Comparison of ENCODE assay signal across 14 mouse cellular contexts in the genomic region with DNA sequence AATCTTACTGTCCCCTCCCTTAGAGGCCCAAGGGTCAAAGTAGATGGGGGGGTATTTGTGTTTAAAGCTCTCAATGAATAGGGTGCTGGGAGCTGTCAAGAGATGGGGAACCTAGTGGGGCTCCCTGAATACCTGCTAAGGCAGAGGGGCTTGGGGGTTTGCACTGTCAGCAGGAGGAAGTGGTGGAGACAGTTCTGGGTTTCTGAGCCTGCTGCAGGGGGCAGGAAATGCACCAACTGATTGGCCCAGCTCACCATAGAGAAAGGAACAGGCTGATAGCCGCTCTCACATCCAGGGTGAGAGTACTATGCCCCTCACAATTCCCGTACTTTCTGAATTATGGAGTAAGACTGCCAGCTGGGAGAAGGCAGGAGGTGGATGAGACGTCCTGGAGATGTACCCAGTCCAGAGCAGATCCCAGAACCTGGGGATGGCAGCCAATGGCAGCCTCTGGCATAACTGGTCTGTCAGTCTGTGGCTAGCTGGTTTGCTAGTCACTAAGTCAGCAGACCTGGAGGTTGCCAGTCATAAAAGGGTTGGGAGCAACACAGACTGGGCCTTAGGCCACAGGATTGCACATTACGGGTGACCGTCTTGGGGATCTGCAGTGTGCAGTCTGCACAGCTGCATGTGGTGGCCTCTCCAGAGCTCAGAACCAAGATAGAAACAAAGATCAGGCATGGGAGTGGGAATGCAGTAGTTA. TPM values are rescaled to one million over a fixed set of nuclear protein-coding genes. Genes with fewer than 3 reads are reported as not detected.
DNase-seq lines count a peak whose midpoint lies in the region; ATAC-seq and TF ChIP-seq lines count a peak whose summit lies in the region.
"Had no signal": no experiment of that assay in that cellular context is flagged by ENCODE, and none has a peak within 500 bp of the region (broad histone marks: within the 10 kb centered on the region; RNA-seq: fewer than 3 reads in every experiment).

No protein-coding gene starts in this region.

- no peak for TF ChIP-seq CTCF in liver, adult 2 months (IDR thresholded peaks at IDR 0.05; ENCODE audit: low read depth, low read length)

- no peaks in the 10 kb centered on the region for H3K9me3 ChIP-seq in liver, embryonic 13.5 days (replicated peaks)
- H3K9me3 ChIP-seq: embryonic facial prominence, embryonic 10.5 days; forebrain, embryonic 10.5 days had no signal

- 77% methylated on average over 5 of the region's 5 CpGs for WGBS in liver, adult 2 months
- WGBS in liver, embryonic 13.5 days (ENCODE audit: insufficient replicate concordance): 33% methylated on average over 5 of the region's 5 CpGs

- DNase-seq in adrenal gland, postnatal 10 days: peak; percentile 37
- no peak for DNase-seq in adrenal gland, postnatal 4 days (ENCODE audit: low spot score in 2 of 2)
- no peak for DNase-seq in liver, adult 2 months (ENCODE audit: extremely low read depth, low read depth, low spot score)
- no peak for DNase-seq in liver
- no peak for DNase-seq in liver, embryonic 13.5 days
- DNase-seq in thymus, postnatal 36 days: peak; percentile 57 to 71
- DNase-seq in natural killer cell, adult 2 months (ENCODE audit: low spot score in 2 of 2): no peak
- no peak for DNase-seq in urinary bladder, adult 2 months (ENCODE audit: low spot score)
- DNase-seq: adrenal gland, postnatal 25 days; cerebellum, adult 8-10 months; heart, adult 11 months had no signal

- H3K27me3 ChIP-seq in liver, adult 2 months (ENCODE audit: control insufficient read depth, insufficient read depth, low read length): no peaks in the 10 kb centered on the region
- no peaks in the 10 kb centered on the region for H3K27me3 ChIP-seq in liver, embryonic 13.5 days

- no peaks in the 10 kb centered on the region; the same call in 1 of the 2 replicates for H3K4me1 ChIP-seq in liver, adult 2 months (ENCODE audit: control insufficient read depth, insufficient read depth, low read length)
- H3K4me1 ChIP-seq in liver, embryonic 13.5 days (replicated peaks): peaks cover 21% of the 10 kb centered on the region
- H3K4me1 ChIP-seq: embryonic facial prominence, embryonic 10.5 days; forebrain, embryonic 10.5 days had no signal

- no peak for TF ChIP-seq POLR2A in liver, adult 2 months (IDR thresholded peaks at IDR 0.05; ENCODE audit: extremely low read depth, insufficient read depth, low read length)

- H3K4me3 ChIP-seq in liver, adult 2 months (ENCODE audit: insufficient read depth, low read depth, low read length): no peak overlapping the region
- no peak overlapping the region for H3K4me3 ChIP-seq in liver, embryonic 13.5 days (replicated peaks)
- H3K4me3 ChIP-seq: embryonic facial prominence, embryonic 10.5 days; forebrain, embryonic 10.5 days had no signal

- H3K9ac ChIP-seq in liver, adult 2 months (ENCODE audit: low read depth, low read length): no peak overlapping the region
- no peak overlapping the region for H3K9ac ChIP-seq in liver, embryonic 13.5 days

- H3K36me3 ChIP-seq in liver, adult 2 months (ENCODE audit: control insufficient read depth, insufficient read depth, low read length): no peaks in the 10 kb centered on the region
- H3K36me3 ChIP-seq in liver, embryonic 13.5 days: no peaks in the 10 kb centered on the region
- H3K36me3 ChIP-seq: embryonic facial prominence, embryonic 10.5 days; forebrain, embryonic 10.5 days had no signal

- no peak overlapping the region for H3K4me2 ChIP-seq in liver, embryonic 13.5 days

- peak overlapping the region; percentile 42; the same call in 1 of the 2 replicates for H3K27ac ChIP-seq in liver, adult 2 months (replicated peaks; ENCODE audit: insufficient read depth, low read depth, low read length)
- peak overlapping the region; percentile 64 for H3K27ac ChIP-seq in liver, embryonic 13.5 days
- H3K27ac ChIP-seq: embryonic facial prominence, embryonic 10.5 days; forebrain, embryonic 10.5 days had no signal

- no peak for ATAC-seq in liver, embryonic 13.5 days (ENCODE audit: low read depth)

- no peaks in the 10 kb centered on the region for H3K79me2 ChIP-seq in liver, adult 2 months (ENCODE audit: control insufficient read depth, insufficient read depth, low read length)

RNA-seq across cellular contexts. Expression of gene Itgae, which starts 18.0 kb away (rescaled TPM):
- under 1 TPM; 0.82 to 0.90 TPM for total RNA-seq in adrenal gland, postnatal 10 days (2021)
- under 1 TPM; 0.42 to 0.45 TPM for total RNA-seq in adrenal gland, postnatal 4 days (2021)
- total RNA-seq in liver, adult 2 months (2014; rRNA removed): 0.18 and 0.27 TPM in 2 replicates
- 0.17 and 0.19 TPM in 2 replicates for polyA plus RNA-seq in liver, adult 2 months (2012; rRNA removed)
- 0.12 TPM in 2 replicates for polyA plus RNA-seq in liver, embryonic 13.5 days (2015; fragmentation: Nextera tagmentation; extraction: Ambion mirVana)
- 0.50 and 0.58 TPM in 2 replicates for polyA plus RNA-seq in urinary bladder, adult 2 months (2012; rRNA removed)

RNA-seq across cellular contexts. Expression of gene Haspin, which starts 29.7 kb away (rescaled TPM):
- total RNA-seq in adrenal gland, postnatal 10 days (2021): 1 to 10 TPM; 3.0 to 3.7 TPM
- total RNA-seq in adrenal gland, postnatal 4 days (2021): 1 to 10 TPM; 4.6 to 5.9 TPM
- 0.55 and 0.60 TPM in 2 replicates for total RNA-seq in liver, adult 2 months (2014; rRNA removed)
- polyA plus RNA-seq in liver, adult 2 months (2012; rRNA removed): 0.12 and 0.26 TPM in 2 replicates
- polyA plus RNA-seq in liver, embryonic 13.5 days (2015; fragmentation: Nextera tagmentation; extraction: Ambion mirVana): 13.8 and 15.6 TPM in 2 replicates
- 0.41 and 0.58 TPM in 2 replicates for polyA plus RNA-seq in urinary bladder, adult 2 months (2012; rRNA removed)

RNA-seq across cellular contexts. Expression of gene P2rx5, which starts 51.9 kb away (rescaled TPM):
- total RNA-seq in adrenal gland, postnatal 10 days (2021): 10 to 100 TPM; 14.8 to 26.1 TPM
- total RNA-seq in adrenal gland, postnatal 4 days (2021): 1 to 10 TPM; 1.8 to 2.7 TPM
- 0.09 TPM in 1 of 2 replicates, not detected in the other for total RNA-seq in liver, adult 2 months (2014; rRNA removed)
- 0.06 TPM in 1 of 2 replicates, not detected in the other for polyA plus RNA-seq in liver, adult 2 months (2012; rRNA removed)
- polyA plus RNA-seq in liver, embryonic 13.5 days (2015; fragmentation: Nextera tagmentation; extraction: Ambion mirVana): 0.19 and 0.20 TPM in 2 replicates
- polyA plus RNA-seq in urinary bladder, adult 2 months (2012; rRNA removed): 3.1 TPM in 2 replicates
- polyA plus RNA-seq: intestine, embryonic 14.5 days had no signal

Comparison
In these comparisons a context has a peak if more than half of its experiments do, and no peak if none do; other contexts are left out.
1. DNase-seq: peak in adrenal gland, postnatal 10 days (single experiment) and thymus, postnatal 36 days (2 of 2); none in adrenal gland, postnatal 4 days (0 of 2), liver, adult 2 months (single experiment), liver (single experiment), liver, embryonic 13.5 days (single experiment), natural killer cell, adult 2 months (0 of 2) and urinary bladder, adult 2 months (single experiment).
2. RNA of gene P2rx5, which starts 51.9 kb away (total RNA-seq): 14.8 to 26.1 TPM in adrenal gland, postnatal 10 days; 1.8 to 2.7 TPM in adrenal gland, postnatal 4 days and 0.09 TPM in liver, adult 2 months; every median in the first group is over 4 times any median in the second.